In genomic region chr3:96332631-96333395, GRCm38 (mm10) we compare ENCODE assay signal across 8 mouse cellular contexts. TPM values are rescaled to one million over a fixed set of nuclear protein-coding genes. Genes with fewer than 3 reads are reported as not detected.
DNase-seq lines count a peak whose midpoint lies in the region; ATAC-seq and TF ChIP-seq lines count a peak whose summit lies in the region.

No protein-coding gene starts in this region.

- TF ChIP-seq CTCF in embryonic fibroblast, embryonic 13.5 days (IDR thresholded peaks at IDR 0.05; ENCODE audit: borderline replicate concordance, insufficient read depth, low read length) = no peak

- ATAC-seq in kidney, embryonic 14.5 days (ENCODE audit: low FRiP score, low TSS enrichment) = no peak

- no peak overlapping the region for H3K27ac ChIP-seq in kidney, embryonic 14.5 days (ENCODE audit: low read depth, low read length)
- H3K27ac ChIP-seq in embryonic fibroblast, embryonic 13.5 days (ENCODE audit: insufficient read depth, low read length) = no peak overlapping the region

- H3K9me3 ChIP-seq in kidney, embryonic 14.5 days (ENCODE audit: control insufficient read depth, low read length) = no peaks in the 10 kb centered on the region

- 0 out of 2 replicates have a peak overlapping the region, but pooled peaks have one; percentile 22 for H3K4me3 ChIP-seq in kidney, embryonic 14.5 days (ENCODE audit: low read length)
- H3K4me3 ChIP-seq in embryonic fibroblast, embryonic 13.5 days (ENCODE audit: insufficient read depth, low read length) = peak overlapping the region; percentile 52

- H3K36me3 ChIP-seq in kidney, embryonic 14.5 days (ENCODE audit: control insufficient read depth, insufficient read depth, low read length) = no peaks in the 10 kb centered on the region

- DNase-seq in kidney, postnatal 10 days = no peak
- peak; percentile 90 for DNase-seq in MN1 (ENCODE audit: low spot score)
- peak; percentile 48 to 60 for DNase-seq in natural killer cell, adult 2 months (ENCODE audit: low spot score in 2 of 2)
- no peak for DNase-seq in layer of hippocampus, adult 18-20 months (ENCODE audit: low spot score in 2 of 2)
- no peak for DNase-seq in layer of hippocampus, postnatal 36 days
- no peak for DNase-seq in layer of hippocampus, adult 8-10 months (ENCODE audit: low spot score in 2 of 2)

- WGBS in kidney, embryonic 14.5 days = 3% methylated on average over 27 of the region's 27 CpGs

- peaks cover 5% of the 10 kb centered on the region; the same call in 1 of the 2 replicates for H3K4me1 ChIP-seq in kidney, embryonic 14.5 days (ENCODE audit: control insufficient read depth, insufficient read depth, low read length)
- peaks cover 3% of the 10 kb centered on the region for H3K4me1 ChIP-seq in embryonic fibroblast, embryonic 13.5 days (ENCODE audit: control insufficient read depth, insufficient read depth, low read length)

- H3K9ac ChIP-seq in kidney, embryonic 14.5 days (ENCODE audit: low read depth, low read length) = no peak overlapping the region

- TF ChIP-seq POLR2A in embryonic fibroblast, embryonic 13.5 days (IDR thresholded peaks at IDR 0.05; ENCODE audit: low read depth, low read length) = no peak

- H3K4me2 ChIP-seq in kidney, embryonic 14.5 days (replicated peaks; ENCODE audit: low read depth, low read length) = peak overlapping the region; percentile 4; the same call in 1 of the 2 replicates

- peaks cover 83% of the 10 kb centered on the region for H3K27me3 ChIP-seq in kidney, embryonic 14.5 days (ENCODE audit: control insufficient read depth, insufficient read depth, low read length)

RNA-seq across cellular contexts. Expression of gene Fcgr1, which starts 39.0 kb away (rescaled TPM):
- 1.8 and 2.2 TPM in 2 replicates for polyA plus RNA-seq in kidney, embryonic 14.5 days (2014; fragmentation: Nextera tagmentation; extraction: Ambion mirVana)
- polyA plus RNA-seq in embryonic fibroblast, embryonic 13.5 days (2011; ENCODE audit: insufficient read length, low read depth, missing spikeins) = 0.61 TPM in 1 of 2 replicates, not detected in the other
- 1 to 10 TPM; 1.9 to 3.8 TPM for total RNA-seq in layer of hippocampus, adult 18-20 months (2021)
- total RNA-seq in layer of hippocampus, postnatal 36 days (2021) = 1 to 10 TPM; 2.4 to 2.5 TPM
- 1 to 10 TPM; 2.5 to 9.1 (median 5.3) TPM for total RNA-seq in layer of hippocampus, adult 8-10 months (2022)

Comparison
In these comparisons a context has a peak if more than half of its experiments do, and no peak if none do; other contexts are left out.
1. DNase-seq: peak in MN1 (single experiment) and natural killer cell, adult 2 months (2 of 2); none in kidney, postnatal 10 days (single experiment), layer of hippocampus, adult 18-20 months (0 of 2), layer of hippocampus, postnatal 36 days (0 of 2) and layer of hippocampus, adult 8-10 months (0 of 2).